Mouse (Mus musculus) C2C12 (cell line): ENCODE data around the gene Dctn3.

ENCODE experiments used
- CEBPB ChIP-seq: IDR thresholded peaks from one replicate; pipeline ENCODE4 v1.6.1; 2011; ENCODE audit warnings: low read depth, mild to moderate bottlenecking, control low read depth, moderate library complexity
- CTCF ChIP-seq: IDR thresholded peaks from one replicate; pipeline ENCODE4 v1.5.1; 2011; ENCODE audit not compliant: control insufficient read depth, insufficient read depth, insufficient read length
- MAX ChIP-seq: IDR thresholded peaks from one replicate; pipeline ENCODE4 v1.6.1; 2011; ENCODE audit warnings: mild to moderate bottlenecking, control low read depth
- MYOD1 ChIP-seq: IDR thresholded peaks from one replicate; pipeline ENCODE4 v1.6.1; 2011; ENCODE audit warnings: low read depth; ENCODE audit not compliant: control insufficient read depth, insufficient read length
- USF1 ChIP-seq: IDR thresholded peaks from one replicate; pipeline ENCODE4 v1.6.1; 2011; ENCODE audit warnings: low read depth, mild to moderate bottlenecking, control low read depth, moderate library complexity

GRCm38 (mm10) chr4:41704651-41705050 is 18.3 kb downstream of the Dctn3 start:
- TF ChIP-seq CTCF = no peak
- TF ChIP-seq MYOD1 = no peak
- TF ChIP-seq USF1 = no peak
- no peak for TF ChIP-seq CEBPB
- no peak for TF ChIP-seq MAX
